Mouse (Mus musculus): ENCODE data around the gene Aqp11. TPM values are rescaled to one million over a fixed set of nuclear protein-coding genes. Genes with fewer than 3 reads are reported as not detected.
A peak's percentile ranks its signal among the peaks of the same experiment; 100 is the strongest.

Aqp11 gene
- polyA plus RNA-seq, 1 experiment from 2014 or later, result 16.5 TPM

GRCm38 (mm10) chr7:97741756-97742291, 3.7 kb upstream of the Aqp11 start:
- no peaks in the 10 kb centered on the region for H3K36me3 ChIP-seq
- no peak overlapping the region for H3K4me3 ChIP-seq (replicated peaks)
- H3K27me3 ChIP-seq, result no peaks in the 10 kb centered on the region
- no peak for ATAC-seq (replicated peaks; ENCODE audit: low FRiP score)
- no peaks in the 10 kb centered on the region for H3K9me3 ChIP-seq (replicated peaks)
- no peak overlapping the region for H3K27ac ChIP-seq
- no peak overlapping the region for H3K4me2 ChIP-seq
- 63% methylated on average over 1 of the region's 1 CpGs for WGBS
- no peak overlapping the region for H3K9ac ChIP-seq
- H3K4me1 ChIP-seq, result peaks cover 15% of the 10 kb centered on the region

GRCm38 (mm10) chr7:97740948-97741347, 2.9 kb upstream of the Aqp11 start:
- WGBS, result 37% methylated on average over 10 of the region's 10 CpGs
- H3K9me3 ChIP-seq (replicated peaks), result no peaks in the 10 kb centered on the region
- H3K27me3 ChIP-seq, result no peaks in the 10 kb centered on the region
- no peak overlapping the region for H3K27ac ChIP-seq
- H3K4me1 ChIP-seq, result peaks cover 21% of the 10 kb centered on the region
- no peak overlapping the region for H3K4me2 ChIP-seq
- ATAC-seq (replicated peaks; ENCODE audit: low FRiP score), result no peak
- no peak overlapping the region for H3K9ac ChIP-seq
- no peaks in the 10 kb centered on the region for H3K36me3 ChIP-seq
- no peak overlapping the region for H3K4me3 ChIP-seq (replicated peaks)

- Histone ChIP-seq H3K27ac (peak overlapping the region; percentile 68), H3K4me1 (peaks cover 31% of the 10 kb centered on the region), H3K4me2 (peak overlapping the region; percentile 88), H3K4me3 (replicated peaks) (peak overlapping the region; percentile 67), H3K36me3 (no peaks in the 10 kb centered on the region), H3K27me3 (no peaks in the 10 kb centered on the region), H3K9ac (peak overlapping the region; percentile 65), H3K9me3 (replicated peaks) (no peaks in the 10 kb centered on the region)
- 9% methylated on average over 12 of the region's 12 CpGs for WGBS
- no peak for ATAC-seq (replicated peaks; ENCODE audit: low FRiP score)
Observed at GRCm38 (mm10) chr7:97737256-97737637, 842 bp downstream of the Aqp11 start.

GRCm38 (mm10) chr7:97735886-97736420, 2.1 kb downstream of the Aqp11 start:
- Histone ChIP-seq H3K9me3 (replicated peaks) (no peaks in the 10 kb centered on the region), H3K4me1 (peaks cover 27% of the 10 kb centered on the region), H3K4me3 (replicated peaks) (peak overlapping the region; percentile 19), H3K9ac (no peak overlapping the region), H3K27me3 (no peaks in the 10 kb centered on the region), H3K27ac (peak overlapping the region; percentile 73), H3K4me2 (peak overlapping the region; percentile 41), H3K36me3 (no peaks in the 10 kb centered on the region)
- no peak for ATAC-seq (replicated peaks; ENCODE audit: low FRiP score)
- 25% methylated on average over 4 of the region's 4 CpGs for WGBS

- no peaks in the 10 kb centered on the region for H3K27me3 ChIP-seq
- H3K4me3 ChIP-seq (replicated peaks), result no peak overlapping the region
- ATAC-seq (replicated peaks; ENCODE audit: low FRiP score), result peak; percentile 27; the same call in 1 of the 2 replicates
- peak overlapping the region; percentile 73 for H3K27ac ChIP-seq
- WGBS, result 70% methylated on average over 8 of the region's 8 CpGs
- H3K9ac ChIP-seq, result no peak overlapping the region
- peak overlapping the region; percentile 41 for H3K4me2 ChIP-seq
- H3K36me3 ChIP-seq, result no peaks in the 10 kb centered on the region
- H3K9me3 ChIP-seq (replicated peaks), result no peaks in the 10 kb centered on the region
- H3K4me1 ChIP-seq, result peaks cover 24% of the 10 kb centered on the region
Observed at GRCm38 (mm10) chr7:97735021-97735420, 3.1 kb downstream of the Aqp11 start.

- H3K27ac ChIP-seq, result no peak overlapping the region
- no peak for ATAC-seq (replicated peaks; ENCODE audit: low FRiP score)
- H3K9me3 ChIP-seq (replicated peaks), result no peaks in the 10 kb centered on the region
- H3K4me2 ChIP-seq, result no peak overlapping the region
- H3K9ac ChIP-seq, result no peak overlapping the region
- no peaks in the 10 kb centered on the region for H3K27me3 ChIP-seq
- peaks cover 24% of the 10 kb centered on the region for H3K4me1 ChIP-seq
- H3K4me3 ChIP-seq (replicated peaks), result no peak overlapping the region
- 91% methylated on average over 5 of the region's 5 CpGs for whole genome bisulfite sequencing
- H3K36me3 ChIP-seq, result no peaks in the 10 kb centered on the region
Observed at GRCm38 (mm10) chr7:97733606-97734005, 4.5 kb downstream of the Aqp11 start.

GRCm38 (mm10) chr7:97730427-97730826, 7.7 kb downstream of the Aqp11 start:
- 75% methylated on average over 3 of the region's 3 CpGs for WGBS
- H3K4me2 ChIP-seq, result no peak overlapping the region
- no peak overlapping the region for H3K27ac ChIP-seq
- no peaks in the 10 kb centered on the region for H3K9me3 ChIP-seq (replicated peaks)
- no peak overlapping the region for H3K4me3 ChIP-seq (replicated peaks)
- H3K4me1 ChIP-seq, result peaks cover 5% of the 10 kb centered on the region; the same call in 1 of the 2 replicates
- H3K9ac ChIP-seq, result no peak overlapping the region
- H3K36me3 ChIP-seq, result peaks cover 12% of the 10 kb centered on the region
- ATAC-seq (replicated peaks; ENCODE audit: low FRiP score), result no peak
- H3K27me3 ChIP-seq, result no peaks in the 10 kb centered on the region

- no peak overlapping the region for H3K27ac ChIP-seq
- WGBS, result 72% methylated on average over 14 of the region's 14 CpGs
- H3K4me3 ChIP-seq (replicated peaks), result no peak overlapping the region
- ATAC-seq (replicated peaks; ENCODE audit: low FRiP score), result no peak
- H3K9me3 ChIP-seq (replicated peaks), result no peaks in the 10 kb centered on the region
- H3K4me1 ChIP-seq, result no peaks in the 10 kb centered on the region
- no peak overlapping the region for H3K4me2 ChIP-seq
- no peak overlapping the region for H3K9ac ChIP-seq
- peaks cover 15% of the 10 kb centered on the region for H3K36me3 ChIP-seq
- H3K27me3 ChIP-seq, result no peaks in the 10 kb centered on the region
Observed at GRCm38 (mm10) chr7:97728666-97729614, 9.1 kb downstream of the Aqp11 start.

GRCm38 (mm10) chr7:97726778-97727177, 11.3 kb downstream of the Aqp11 start:
- Histone ChIP-seq H3K36me3 (peaks cover 36% of the 10 kb centered on the region), H3K27ac (no peak overlapping the region), H3K4me2 (no peak overlapping the region), H3K9ac (no peak overlapping the region), H3K4me3 (replicated peaks) (no peak overlapping the region), H3K4me1 (no peaks in the 10 kb centered on the region), H3K27me3 (no peaks in the 10 kb centered on the region), H3K9me3 (replicated peaks) (no peaks in the 10 kb centered on the region)
- no peak for ATAC-seq (replicated peaks; ENCODE audit: low FRiP score)
- 79% methylated on average over 7 of the region's 7 CpGs for WGBS

- Histone ChIP-seq H3K4me3 (replicated peaks) (no peak overlapping the region), H3K9me3 (replicated peaks) (no peaks in the 10 kb centered on the region), H3K27me3 (no peaks in the 10 kb centered on the region), H3K9ac (no peak overlapping the region), H3K4me2 (no peak overlapping the region), H3K4me1 (no peaks in the 10 kb centered on the region), H3K27ac (no peak overlapping the region), H3K36me3 (peaks cover 39% of the 10 kb centered on the region)
- 83% methylated on average over 7 of the region's 7 CpGs for WGBS
- ATAC-seq (replicated peaks; ENCODE audit: low FRiP score), result no peak
Observed at GRCm38 (mm10) chr7:97726080-97726479, 12.0 kb downstream of the Aqp11 start.

- peaks cover 46% of the 10 kb centered on the region for H3K36me3 ChIP-seq
- 95% methylated on average over 6 of the region's 6 CpGs for WGBS
- H3K9ac ChIP-seq, result no peak overlapping the region
- H3K27ac ChIP-seq, result no peak overlapping the region
- no peaks in the 10 kb centered on the region for H3K27me3 ChIP-seq
- no peak overlapping the region for H3K4me2 ChIP-seq
- no peaks in the 10 kb centered on the region for H3K9me3 ChIP-seq (replicated peaks)
- no peak for ATAC-seq (replicated peaks; ENCODE audit: low FRiP score)
- no peaks in the 10 kb centered on the region for H3K4me1 ChIP-seq
- H3K4me3 ChIP-seq (replicated peaks), result no peak overlapping the region
Observed at GRCm38 (mm10) chr7:97725401-97725800, 12.7 kb downstream of the Aqp11 start.

Data from kidney, embryonic 15.5 days (tissue).